Comparison of ENCODE assay signal across 13 mouse cellular contexts in the genomic region with DNA sequence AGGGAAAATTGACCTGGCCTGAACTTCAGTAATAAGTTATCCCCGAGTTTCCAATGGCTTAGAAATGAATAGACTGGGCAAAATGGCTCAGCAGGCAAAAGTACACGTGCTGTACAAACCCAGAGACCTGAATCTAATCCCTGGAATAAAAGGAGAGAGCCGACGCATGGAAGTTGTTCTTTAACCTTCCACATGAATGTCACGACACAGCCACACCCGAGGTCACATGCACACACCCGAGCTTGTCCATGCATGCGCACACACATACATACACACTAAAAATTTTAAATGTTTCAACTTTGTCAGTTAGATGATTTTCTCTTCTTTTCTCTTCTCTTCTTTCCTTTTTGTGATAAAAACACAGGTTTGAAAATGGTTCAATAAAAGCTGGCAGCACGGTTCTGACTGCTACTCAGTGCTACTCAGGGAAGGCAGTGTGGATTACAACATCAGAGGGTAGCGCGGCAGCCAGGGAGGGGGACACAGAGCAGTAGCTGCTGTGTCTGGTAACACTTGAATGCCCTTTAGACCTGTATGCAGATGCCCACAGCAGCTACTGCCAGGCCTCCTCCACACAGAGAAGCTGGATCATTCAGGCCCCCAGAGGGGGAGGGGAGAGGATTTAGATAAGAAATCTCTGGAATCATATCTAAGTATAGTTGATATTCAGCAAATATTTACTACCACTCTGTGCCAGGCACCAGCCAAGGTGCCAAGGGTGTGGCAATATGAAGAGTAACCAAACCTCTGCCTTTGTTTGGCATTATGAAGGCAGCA. TPM values are rescaled to one million over a fixed set of nuclear protein-coding genes. Genes with fewer than 3 reads are reported as not detected.
DNase-seq lines count a peak whose midpoint lies in the region; ATAC-seq and TF ChIP-seq lines count a peak whose summit lies in the region.
"Had no signal": no experiment of that assay in that cellular context is flagged by ENCODE, and none has a peak within 500 bp of the region (broad histone marks: within the 10 kb centered on the region; RNA-seq: fewer than 3 reads in every experiment).

No protein-coding gene starts in this region.

- peaks cover 6% of the 10 kb centered on the region; the same call in 1 of the 2 replicates for H3K79me2 ChIP-seq in liver, adult 2 months (ENCODE audit: control insufficient read depth, insufficient read depth, low read length)

- 0 out of 2 replicates have a peak overlapping the region, but pooled peaks have one; percentile 17 for H3K4me2 ChIP-seq in stomach, embryonic 16.5 days (ENCODE audit: low read depth, low read length)
- H3K4me2 ChIP-seq: hindbrain, embryonic 12.5 days had no signal

- ATAC-seq in stomach, embryonic 16.5 days (ENCODE audit: insufficient read depth, low FRiP score): no peak
- ATAC-seq: forebrain, postnatal 0 days had no signal

- no peak overlapping the region for H3K9ac ChIP-seq in liver, adult 2 months (ENCODE audit: low read depth, low read length)
- no peak overlapping the region; the same call in 1 of the 2 replicates for H3K9ac ChIP-seq in stomach, embryonic 16.5 days (ENCODE audit: low read length)
- H3K9ac ChIP-seq: forebrain, postnatal 0 days; hindbrain, embryonic 12.5 days had no signal

- WGBS in liver, adult 2 months: 13% methylated on average over 11 of the region's 11 CpGs
- WGBS in stomach, embryonic 16.5 days: 42% methylated on average over 11 of the region's 11 CpGs

- H3K4me1 ChIP-seq in liver, adult 2 months (ENCODE audit: control insufficient read depth, insufficient read depth, low read length): peaks cover 13% of the 10 kb centered on the region
- peaks cover 63% of the 10 kb centered on the region for H3K4me1 ChIP-seq in stomach, embryonic 16.5 days (ENCODE audit: control insufficient read depth, insufficient read depth, low read length)

- no peaks in the 10 kb centered on the region for H3K9me3 ChIP-seq in stomach, embryonic 16.5 days (replicated peaks; ENCODE audit: control insufficient read depth, low read length)
- H3K9me3 ChIP-seq: hindbrain, embryonic 12.5 days had no signal

- peak; percentile 21 to 71 for DNase-seq in adrenal gland, adult (ENCODE audit: inconsistent age in 2 of 2, low spot score in 1 of 2)
- no peak for DNase-seq in adrenal gland, postnatal 10 days
- peak; percentile 94 for DNase-seq in liver, adult 2 months (ENCODE audit: extremely low read depth, low read depth, low spot score)
- no peak for DNase-seq in liver
- peak; percentile 48 for DNase-seq in kidney, postnatal 14 days
- DNase-seq in cerebellum, postnatal 36 days: no peak
- DNase-seq in ovary, postnatal 36 days (ENCODE audit: low spot score): no peak
- DNase-seq: forebrain, postnatal 0 days; right cerebral cortex, postnatal 4 days had no signal

- TF ChIP-seq CTCF in liver, adult 2 months (IDR thresholded peaks at IDR 0.05; ENCODE audit: low read depth, low read length): no peak

- no peaks in the 10 kb centered on the region for H3K27me3 ChIP-seq in liver, adult 2 months (ENCODE audit: control insufficient read depth, insufficient read depth, low read length)
- no peaks in the 10 kb centered on the region for H3K27me3 ChIP-seq in stomach, embryonic 16.5 days (ENCODE audit: control insufficient read depth, insufficient read depth, low read length)
- H3K27me3 ChIP-seq: hindbrain, embryonic 12.5 days had no signal

- TF ChIP-seq POLR2A in liver, adult 2 months (IDR thresholded peaks at IDR 0.05; ENCODE audit: extremely low read depth, insufficient read depth, low read length): no peak

- H3K36me3 ChIP-seq in liver, adult 2 months (ENCODE audit: control insufficient read depth, insufficient read depth, low read length): no peaks in the 10 kb centered on the region
- H3K36me3 ChIP-seq in stomach, embryonic 16.5 days (ENCODE audit: control insufficient read depth, insufficient read depth, low read length): no peaks in the 10 kb centered on the region
- H3K36me3 ChIP-seq: hindbrain, embryonic 12.5 days had no signal

- no peak overlapping the region for H3K4me3 ChIP-seq in liver, adult 2 months (ENCODE audit: insufficient read depth, low read depth, low read length)
- H3K4me3 ChIP-seq in stomach, embryonic 16.5 days (replicated peaks; ENCODE audit: low read length): no peak overlapping the region
- H3K4me3 ChIP-seq: hindbrain, embryonic 12.5 days; layer of hippocampus, adult 2 months had no signal

- H3K27ac ChIP-seq in liver, adult 2 months (replicated peaks; ENCODE audit: insufficient read depth, low read depth, low read length): peak overlapping the region; percentile 4; the same call in 1 of the 2 replicates
- peak overlapping the region; percentile 78 for H3K27ac ChIP-seq in stomach, embryonic 16.5 days (ENCODE audit: low read length)
- H3K27ac ChIP-seq: hindbrain, embryonic 12.5 days; layer of hippocampus, adult 2 months; macrophage had no signal

RNA-seq across cellular contexts. Expression of a gene that starts 17.0 kb away (rescaled TPM):
- 100 to 1,000 TPM; 125 to 160 TPM for total RNA-seq in adrenal gland, postnatal 10 days (2021)
- total RNA-seq in liver, adult 2 months (2014; rRNA removed): 6.6 and 8.2 TPM in 2 replicates
- 2.2 and 4.0 TPM in 2 replicates for polyA plus RNA-seq in liver, adult 2 months (2012; rRNA removed)
- 29.5 and 31.1 TPM in 2 replicates for polyA plus RNA-seq in stomach, embryonic 16.5 days (2015; fragmentation: Nextera tagmentation; extraction: Ambion mirVana)

RNA-seq across cellular contexts. Expression of a gene that starts 58.5 kb away (rescaled TPM):
- total RNA-seq in adrenal gland, postnatal 10 days (2021): 1 to 10 TPM; 2.6 to 3.5 TPM
- 1.8 and 1.9 TPM in 2 replicates for total RNA-seq in liver, adult 2 months (2014; rRNA removed)
- 0.81 and 0.83 TPM in 2 replicates for polyA plus RNA-seq in liver, adult 2 months (2012; rRNA removed)
- polyA plus RNA-seq in stomach, embryonic 16.5 days (2015; fragmentation: Nextera tagmentation; extraction: Ambion mirVana): 2.2 and 2.4 TPM in 2 replicates

Comparison
In these comparisons a context has a peak if more than half of its experiments do, and no peak if none do; other contexts are left out.
1. DNase-seq: peak in adrenal gland, adult (2 of 2), liver, adult 2 months (single experiment) and kidney, postnatal 14 days (single experiment); none in adrenal gland, postnatal 10 days (single experiment), liver (single experiment), cerebellum, postnatal 36 days (0 of 2) and ovary, postnatal 36 days (single experiment).
2. RNA of a gene that starts 17.0 kb away (total RNA-seq): 125 to 160 TPM in adrenal gland, postnatal 10 days; 6.6 to 8.2 TPM in liver, adult 2 months; every median in the first group is over 10 times any median in the second.